Mouse (Mus musculus) kidney, embryonic 14.5 days (tissue): ENCODE measurements at regions not wholly inside any gene's neighbourhood (a gene's known extent, or its start where the extent isn't known, plus 50 kb on each side); places are given as distances from the start of the nearest gene placed in this dataset.

Experiments
- ATAC-seq: fragments of 200-750 bp; cut with Nextera tagmentation; 2 replicates; pipeline ENCODE4 v1.8.0; 2017; ENCODE audit warnings: moderate number of reproducible peaks, mild to moderate bottlenecking, moderate TSS enrichment, moderate library complexity; ENCODE audit not compliant: low FRiP score, low TSS enrichment
- H3K27ac ChIP-seq: fragments of 300-500 bp; sonication (generic); 2 replicates; pipeline ENCODE4 v1.5.1; 2014; ENCODE audit warnings: low read depth, mild to moderate bottlenecking, low read length, moderate library complexity, mixed read lengths
- H3K27me3 ChIP-seq: fragments of 300-500 bp; sonication (generic); 2 replicates; pipeline ENCODE4 v1.6.1; 2014; ENCODE audit warnings: mild to moderate bottlenecking, low read length; ENCODE audit not compliant: control insufficient read depth, insufficient read depth
- H3K36me3 ChIP-seq: fragments of 300-500 bp; sonication (generic); 2 replicates; pipeline ENCODE4 v1.6.1; 2014; ENCODE audit warnings: low read length, mixed read lengths; ENCODE audit not compliant: control insufficient read depth, insufficient read depth
- H3K4me1 ChIP-seq: fragments of 300-500 bp; sonication (generic); 2 replicates; pipeline ENCODE4 v1.6.1; 2014; ENCODE audit warnings: low read length, mixed read lengths; ENCODE audit not compliant: control insufficient read depth, insufficient read depth
- H3K4me2 ChIP-seq: fragments of 300-500 bp; sonication (generic); replicated peaks from 2 replicates; pipeline ENCODE4 v1.6.1; 2014; ENCODE audit warnings: low read depth, mild to moderate bottlenecking, low read length
- H3K4me3 ChIP-seq: fragments of 300-500 bp; sonication (generic); 2 replicates; pipeline ENCODE4 v1.5.1; 2014; ENCODE audit warnings: mild to moderate bottlenecking, low read length
- H3K9ac ChIP-seq: fragments of 300-500 bp; sonication (generic); 2 replicates; pipeline ENCODE4 v1.6.1; 2014; ENCODE audit warnings: low read depth, mild to moderate bottlenecking, low read length, moderate library complexity
- H3K9me3 ChIP-seq: fragments of 300-500 bp; sonication (generic); 2 replicates; pipeline ENCODE4 v1.6.1; 2016; ENCODE audit warnings: low read length; ENCODE audit not compliant: control insufficient read depth
- WGBS: fragments of 180-500 bp; shearing (Covaris S2); extraction: QIAGEN DNeasy Blood & Tissue Kit; methylation state at CpG from one replicate; pipeline ENCODE4 v1.1.7; 2014; 5-methylcytosine and 5-hydroxymethylcytosine counted together

- WGBS = 50% methylated on average over 1 of the region's 1 CpGs
Measured at GRCm38 (mm10) chr3:60916411-60916810, 86.2 kb upstream of the P2ry1 start.

GRCm38 (mm10) chr3:60917271-60917670 is 85.3 kb upstream of the P2ry1 start:
- no peak overlapping the region for H3K9ac ChIP-seq
- no peak for ATAC-seq
- no peak overlapping the region for H3K4me2 ChIP-seq
- H3K27ac ChIP-seq = no peak overlapping the region
- no peaks in the 10 kb centered on the region for H3K4me1 ChIP-seq
- no peaks in the 10 kb centered on the region for H3K36me3 ChIP-seq
- H3K4me3 ChIP-seq = no peak overlapping the region
- WGBS = 78% methylated on average over 3 of the region's 3 CpGs
- H3K9me3 ChIP-seq = no peaks in the 10 kb centered on the region
- no peaks in the 10 kb centered on the region for H3K27me3 ChIP-seq

More at GRCm38 (mm10) chr3:60916411-60916810, 86.2 kb upstream of the P2ry1 start:
- no peak for ATAC-seq
- H3K27ac ChIP-seq = no peak overlapping the region
- H3K27me3 ChIP-seq = no peaks in the 10 kb centered on the region
- H3K9me3 ChIP-seq = no peaks in the 10 kb centered on the region
- no peak overlapping the region for H3K4me3 ChIP-seq
- H3K4me1 ChIP-seq = no peaks in the 10 kb centered on the region
- H3K4me2 ChIP-seq = no peak overlapping the region
- no peaks in the 10 kb centered on the region for H3K36me3 ChIP-seq
- H3K9ac ChIP-seq = no peak overlapping the region

- Histone ChIP-seq H3K27me3 (no peaks in the 10 kb centered on the region), H3K36me3 (no peaks in the 10 kb centered on the region), H3K9ac (no peak overlapping the region), H3K4me2 (no peak overlapping the region), H3K9me3 (no peaks in the 10 kb centered on the region), H3K27ac (no peak overlapping the region), H3K4me3 (no peak overlapping the region), H3K4me1 (no peaks in the 10 kb centered on the region)
- 95% methylated on average over 9 of the region's 9 CpGs for WGBS
- no peak for ATAC-seq
Measured at GRCm38 (mm10) chr3:60926024-60926547, 76.5 kb upstream of the P2ry1 start.

GRCm38 (mm10) chr3:60928910-60929309 is 73.7 kb upstream of the P2ry1 start:
- H3K27ac ChIP-seq = no peak overlapping the region
- no peaks in the 10 kb centered on the region for H3K27me3 ChIP-seq
- H3K9me3 ChIP-seq = no peaks in the 10 kb centered on the region
- H3K9ac ChIP-seq = no peak overlapping the region
- H3K4me2 ChIP-seq = no peak overlapping the region
- no peaks in the 10 kb centered on the region for H3K4me1 ChIP-seq
- ATAC-seq = no peak
- no peak overlapping the region for H3K4me3 ChIP-seq
- 44% methylated on average over 4 of the region's 4 CpGs for WGBS
- H3K36me3 ChIP-seq = no peaks in the 10 kb centered on the region

DNA sequence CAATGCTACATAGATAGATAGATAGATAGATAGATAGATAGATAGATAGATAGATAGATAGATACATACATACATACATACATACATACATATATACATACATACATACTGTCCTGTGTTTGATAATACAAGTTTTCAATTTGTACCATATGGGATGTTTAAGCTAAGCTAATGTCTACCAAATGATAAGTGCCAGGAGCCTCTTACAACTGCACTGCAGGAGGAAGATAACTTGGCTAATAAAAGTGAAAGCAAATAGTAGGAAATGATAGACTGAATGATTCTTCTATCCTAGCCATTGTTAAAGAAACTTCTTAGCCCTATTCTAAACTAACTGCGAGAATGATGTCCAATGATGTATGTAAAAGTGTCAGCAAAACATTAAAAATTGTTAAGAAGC is 68.1 kb upstream of the P2ry1 start:
- H3K4me3 ChIP-seq = no peak overlapping the region
- 92% methylated on average over 1 of the region's 1 CpGs for WGBS
- no peak overlapping the region for H3K4me2 ChIP-seq
- no peak overlapping the region for H3K9ac ChIP-seq
- H3K9me3 ChIP-seq = no peaks in the 10 kb centered on the region
- H3K27me3 ChIP-seq = no peaks in the 10 kb centered on the region
- no peak overlapping the region for H3K27ac ChIP-seq
- H3K4me1 ChIP-seq = no peaks in the 10 kb centered on the region
- ATAC-seq = no peak
- no peaks in the 10 kb centered on the region for H3K36me3 ChIP-seq

- Histone ChIP-seq H3K36me3 (no peaks in the 10 kb centered on the region), H3K4me3 (no peak overlapping the region), H3K4me2 (no peak overlapping the region), H3K27me3 (no peaks in the 10 kb centered on the region), H3K27ac (no peak overlapping the region), H3K9me3 (no peaks in the 10 kb centered on the region), H3K4me1 (no peaks in the 10 kb centered on the region), H3K9ac (no peak overlapping the region)
- WGBS = 83% methylated on average over 2 of the region's 2 CpGs
- no peak for ATAC-seq
Measured at GRCm38 (mm10) chr3:60941451-60941850, 61.1 kb upstream of the P2ry1 start.

GRCm38 (mm10) chr3:60948897-60949296 is 53.7 kb upstream of the P2ry1 start:
- Histone ChIP-seq H3K27me3 (no peaks in the 10 kb centered on the region), H3K4me1 (no peaks in the 10 kb centered on the region), H3K9me3 (no peaks in the 10 kb centered on the region), H3K27ac (no peak overlapping the region), H3K36me3 (no peaks in the 10 kb centered on the region), H3K4me3 (no peak overlapping the region), H3K9ac (no peak overlapping the region), H3K4me2 (no peak overlapping the region)
- no peak for ATAC-seq
- 59% methylated on average over 4 of the region's 4 CpGs for WGBS
